Mouse (Mus musculus): Measurements from ENCODE around the gene Pex11b.

DNA sequence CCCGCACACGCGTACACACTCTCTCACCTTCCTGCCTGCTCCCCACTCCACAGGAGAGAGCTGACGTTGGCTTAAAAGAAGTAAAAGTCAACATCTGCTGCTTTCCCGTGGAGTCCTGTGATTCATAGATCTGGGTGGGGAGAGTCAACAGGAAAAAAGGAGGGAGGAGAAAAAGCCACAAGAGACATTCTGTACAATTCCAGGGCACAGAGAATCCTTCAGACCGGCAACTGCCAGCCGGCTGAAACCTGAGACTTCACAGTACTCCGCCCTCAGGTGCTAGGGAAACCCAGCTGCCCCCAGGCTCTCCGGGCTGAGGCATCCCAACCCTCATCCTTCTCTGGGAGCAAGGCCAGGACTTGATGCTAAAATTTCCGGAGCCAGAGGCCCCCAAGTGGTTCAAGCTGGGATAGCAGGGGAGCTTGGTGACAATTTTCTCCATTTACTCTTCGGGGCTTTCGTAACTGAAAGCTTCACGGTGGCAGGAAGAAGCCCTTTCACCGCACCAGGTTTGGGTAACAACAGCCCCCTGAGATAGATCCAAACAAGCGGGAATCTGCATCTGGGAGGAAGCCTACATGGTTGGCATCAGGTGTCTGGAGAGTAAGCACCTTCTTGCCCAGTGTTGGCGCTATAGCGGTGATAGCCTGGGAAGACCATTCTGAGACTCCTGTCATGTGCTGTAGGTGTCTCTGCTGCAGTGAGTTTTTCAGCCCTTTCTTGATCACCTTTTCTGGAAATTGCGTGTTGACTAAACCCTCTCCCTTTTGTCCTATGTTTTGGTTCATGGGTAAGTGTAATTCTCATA is 28.5 kb downstream of the Pex11b start:
- TF ChIP-seq CTCF (IDR thresholded peaks at IDR 0.05; ENCODE audit: low read depth) (peak; percentile 73), EP300 (IDR thresholded peaks at IDR 0.05; ENCODE audit: low read depth) (no peak)
